Mouse (Mus musculus): ENCODE data around the gene Arhgap6. TPM values are rescaled to one million over a fixed set of nuclear protein-coding genes. Genes with fewer than 3 reads are reported as not detected.

Arhgap6 gene
- polyA plus RNA-seq, 1 experiment from 2014 or later, result 0.91 TPM

Other genes starting within 250 kb of the Arhgap6 start
- gene Frmpd4, start 217.9 kb upstream of the Arhgap6 start, polyA plus RNA-seq (2016; fragmentation: Nextera tagmentation; extraction: Ambion mirVana), result 0.17 and 0.18 TPM in 2 replicates
- 28.5 and 29.0 TPM in 2 replicates for gene Msl3, start 121.2 kb upstream of the Arhgap6 start, polyA plus RNA-seq (2016; fragmentation: Nextera tagmentation; extraction: Ambion mirVana)

Measured in embryonic facial prominence, embryonic 10.5 days (tissue).